Mouse (Mus musculus) liver, adult 2 months (tissue): ENCODE measurements around the gene Upk3b.

Source experiments
- CTCF ChIP-seq: fragments of 200-500 bp; IDR thresholded peaks from 2 replicates; pipeline ENCODE4 v1.5.1; 2011; ENCODE audit warnings: low read depth, low read length, control low read depth
- POLR2A ChIP-seq: fragments of 200-500 bp; IDR thresholded peaks from 2 replicates; pipeline ENCODE4 v1.6.1; 2011; ENCODE audit warnings: low read length, control low read depth; ENCODE audit not compliant: insufficient read depth; ENCODE audit errors: extremely low read depth

DNA sequence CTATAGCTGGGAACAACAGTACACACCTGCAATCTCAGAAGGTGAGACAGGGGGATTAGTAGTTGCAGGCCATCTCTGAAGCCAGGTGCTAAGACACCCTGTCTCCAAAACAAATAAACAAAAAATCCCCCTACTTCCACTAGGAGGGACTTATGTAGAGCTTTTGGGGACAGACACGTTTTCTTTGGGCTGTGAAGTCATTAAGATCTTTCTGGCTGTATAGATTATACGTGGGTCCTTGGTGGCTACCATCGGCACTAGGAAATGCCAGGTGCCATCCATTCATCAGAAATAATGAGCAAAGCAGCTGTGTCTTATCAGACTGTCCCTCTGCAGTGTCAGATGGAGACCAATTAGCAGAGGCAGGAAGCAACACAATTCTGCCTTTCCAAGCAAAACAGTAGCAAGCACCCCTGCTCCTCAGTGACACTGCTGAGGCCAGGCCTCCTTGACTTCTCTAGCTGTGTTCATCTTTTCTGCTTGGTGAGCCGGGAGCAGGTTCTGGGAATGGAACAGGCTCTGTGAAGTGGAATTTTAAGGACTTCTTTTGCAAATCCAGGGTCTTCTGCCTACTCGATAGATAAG is 44.8 kb upstream of the Upk3b start:
- no peak for TF ChIP-seq CTCF
- TF ChIP-seq POLR2A = no peak
